In genomic region chr2:3740670-3741069, GRCm38 (mm10) we compare ENCODE assay signal across 13 mouse cellular contexts.
"Had no signal": no experiment of that assay in that cellular context is flagged by ENCODE, and none has a peak within 500 bp of the region (broad histone marks: within the 10 kb centered on the region; RNA-seq: fewer than 3 reads in every experiment).

No protein-coding gene starts in this region.

- H3K27ac ChIP-seq: kidney, postnatal 0 days; left cerebral cortex, adult 2 months; liver, embryonic 15.5 days; midbrain, embryonic 13.5 days had no signal

- DNase-seq: kidney, adult 9 months; kidney, postnatal 36 days; lung, adult 2 months; lung, postnatal 36 days; spleen, adult 18-20 months; thymus, adult 18-20 months; thymus, postnatal 14 days had no signal

- H3K9me3 ChIP-seq: limb, embryonic 10.5 days; liver, embryonic 15.5 days; midbrain, embryonic 13.5 days had no signal

- H3K9ac ChIP-seq: liver, embryonic 15.5 days; midbrain, embryonic 13.5 days had no signal

- H3K27me3 ChIP-seq: liver, embryonic 15.5 days; midbrain, embryonic 13.5 days had no signal

- H3K4me3 ChIP-seq: left cerebral cortex, adult 2 months; limb, embryonic 10.5 days; liver, embryonic 15.5 days; midbrain, embryonic 13.5 days had no signal

- H3K4me2 ChIP-seq: liver, embryonic 11.5 days; liver, embryonic 15.5 days; midbrain, embryonic 13.5 days had no signal

- H3K36me3 ChIP-seq: limb, embryonic 10.5 days; liver, embryonic 15.5 days; midbrain, embryonic 13.5 days had no signal

- ATAC-seq: midbrain, embryonic 13.5 days had no signal
